Mouse (Mus musculus) olfactory bulb, adult 2 months (tissue): ENCODE data around the gene Ube3b.

Source experiments
- CTCF ChIP-seq: fragments of 200-500 bp; IDR thresholded peaks from 2 replicates; pipeline ENCODE4 v1.5.1; 2012; ENCODE audit warnings: low read depth, mild to moderate bottlenecking, low read length, moderate library complexity; ENCODE audit not compliant: insufficient read depth
- POLR2A ChIP-seq: fragments of 200-500 bp; IDR thresholded peaks from 2 replicates; pipeline ENCODE4 v1.6.1; 2012; ENCODE audit warnings: mild to moderate bottlenecking, low read depth, low read length, moderate library complexity; ENCODE audit not compliant: insufficient read depth

GRCm38 (mm10) chr5:114423961-114424360, 43.6 kb downstream of the Ube3b start:
- no peak for TF ChIP-seq CTCF
- TF ChIP-seq POLR2A = no peak
